Mouse (Mus musculus) ZHBTc4 (cell line): ENCODE measurements around the gene Tulp2.
"Not testable (repeated sequence)": the region's sequence is repeated elsewhere in the genome, so short reads cannot be mapped to it uniquely, and the experiment has no call there.

Experiments
- DNase-seq: peaks from one replicate; pipeline ENCODE4 v3.0.0-alpha.2; 2011; ENCODE audit warnings: low read depth, low spot score

The Tulp2 gene

GRCm38 (mm10) chr7:45459564-45460140 is 22.0 kb upstream of the Tulp2 start, which contains the start of gene Ftl1:
Gene Ftl1, minus strand, starts transcription at chr7:45459884.
- peak; percentile 99 for DNase-seq

- DNase-seq: peak; percentile 35
Measured at GRCm38 (mm10) chr7:45460377-45460776, 21.3 kb upstream of the Tulp2 start.

DNA sequence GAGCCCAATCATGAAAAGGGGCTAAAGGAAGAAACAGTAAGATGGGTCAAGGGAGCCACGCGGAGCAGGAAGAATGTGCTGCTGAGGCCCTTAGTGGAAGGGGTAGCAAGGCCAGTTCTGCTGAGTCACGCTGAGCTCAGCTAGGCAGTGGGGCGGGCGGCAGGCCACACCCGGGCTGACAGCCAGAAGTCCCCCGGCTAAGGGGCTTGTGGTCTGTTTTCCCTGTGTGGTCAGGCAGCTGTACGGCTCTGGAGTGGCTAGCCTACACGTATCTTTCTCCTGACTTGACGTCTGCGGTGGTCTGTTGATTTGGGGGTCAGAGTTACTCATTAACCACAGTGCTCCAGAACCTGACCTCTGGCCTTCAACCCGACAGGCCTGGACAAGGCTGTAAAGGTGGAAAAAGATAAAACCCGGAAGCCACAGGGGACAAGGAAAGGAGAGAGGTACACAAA is 20.8 kb upstream of the Tulp2 start:
- DNase-seq: peak; percentile 83

DNA sequence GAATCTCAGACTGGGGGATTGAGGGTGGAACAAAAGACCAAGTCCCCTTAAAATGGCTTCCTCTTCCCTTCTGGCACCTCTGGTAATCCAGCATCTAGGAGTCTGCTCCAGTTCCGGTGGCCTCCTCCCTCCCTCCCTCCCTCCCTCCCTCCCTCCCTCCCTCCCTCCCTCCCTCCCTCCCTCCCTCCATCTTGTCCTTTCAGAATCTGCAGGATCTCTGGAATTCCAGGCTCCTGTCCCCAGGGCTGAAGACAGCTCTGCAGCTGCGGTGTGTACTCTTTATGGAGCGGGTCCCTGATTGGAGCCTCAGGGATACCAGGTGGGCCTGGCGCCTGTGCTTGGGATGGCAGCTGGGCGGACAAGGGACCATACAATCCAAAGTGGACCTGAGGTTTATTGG is 20.4 kb upstream of the Tulp2 start:
- peak; percentile 87 for DNase-seq

DNA sequence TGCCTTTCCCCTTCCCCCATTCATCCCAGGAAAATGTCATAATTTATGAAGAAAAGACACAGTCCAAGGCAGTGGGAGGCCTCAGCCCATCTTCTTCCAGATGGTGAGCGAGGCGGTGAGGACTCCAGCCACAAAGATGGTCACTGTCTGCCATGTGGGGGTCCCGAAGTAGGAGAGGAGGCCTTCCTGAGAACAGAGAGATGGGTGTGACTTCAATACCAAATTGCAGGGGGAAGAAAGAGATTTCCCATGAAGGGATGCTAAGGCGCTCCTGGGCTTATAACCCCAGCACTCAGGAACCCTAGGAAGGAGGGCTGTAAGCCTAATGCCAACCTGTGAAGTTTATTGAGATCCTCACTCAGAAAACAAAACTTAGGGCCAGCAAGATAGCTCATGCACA is 19.9 kb upstream of the Tulp2 start:
- no peak for DNase-seq

GRCm38 (mm10) chr7:45462325-45462724 is 19.4 kb upstream of the Tulp2 start:
- DNase-seq: peak; percentile 55

GRCm38 (mm10) chr7:45462868-45463267 is 18.8 kb upstream of the Tulp2 start:
- DNase-seq: not testable (repeated sequence)

- DNase-seq: no peak
Measured at GRCm38 (mm10) chr7:45463987-45464778, 17.5 kb upstream of the Tulp2 start.

DNA sequence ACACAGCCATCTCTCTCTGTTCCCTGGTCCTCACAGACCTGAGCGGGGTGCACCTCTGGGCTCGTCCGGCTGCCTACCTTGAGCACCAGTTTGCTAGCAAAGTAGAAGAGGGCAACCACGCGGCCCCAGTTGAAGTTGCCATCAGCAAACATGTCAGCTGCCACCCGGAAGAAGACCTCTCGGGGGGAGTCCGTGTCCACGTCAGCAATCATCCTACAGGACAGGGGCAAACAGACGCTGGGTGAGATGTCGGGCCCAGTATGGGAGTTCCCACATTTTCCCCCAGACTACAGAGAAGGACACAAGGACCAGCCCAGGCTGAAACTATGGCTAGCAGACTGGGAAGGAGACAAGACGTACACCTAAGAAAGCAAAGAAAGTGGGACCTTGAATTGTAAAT is 16.6 kb upstream of the Tulp2 start:
- no peak for DNase-seq

- DNase-seq: peak; percentile 67
Measured at GRCm38 (mm10) chr7:45465549-45465948, 16.1 kb upstream of the Tulp2 start.

GRCm38 (mm10) chr7:45466283-45467089 is 15.2 kb upstream of the Tulp2 start, which contains the start of gene Bax:
Gene Bax, minus strand, starts transcription at chr7:45466898.
- peak; percentile 98 for DNase-seq

DNA sequence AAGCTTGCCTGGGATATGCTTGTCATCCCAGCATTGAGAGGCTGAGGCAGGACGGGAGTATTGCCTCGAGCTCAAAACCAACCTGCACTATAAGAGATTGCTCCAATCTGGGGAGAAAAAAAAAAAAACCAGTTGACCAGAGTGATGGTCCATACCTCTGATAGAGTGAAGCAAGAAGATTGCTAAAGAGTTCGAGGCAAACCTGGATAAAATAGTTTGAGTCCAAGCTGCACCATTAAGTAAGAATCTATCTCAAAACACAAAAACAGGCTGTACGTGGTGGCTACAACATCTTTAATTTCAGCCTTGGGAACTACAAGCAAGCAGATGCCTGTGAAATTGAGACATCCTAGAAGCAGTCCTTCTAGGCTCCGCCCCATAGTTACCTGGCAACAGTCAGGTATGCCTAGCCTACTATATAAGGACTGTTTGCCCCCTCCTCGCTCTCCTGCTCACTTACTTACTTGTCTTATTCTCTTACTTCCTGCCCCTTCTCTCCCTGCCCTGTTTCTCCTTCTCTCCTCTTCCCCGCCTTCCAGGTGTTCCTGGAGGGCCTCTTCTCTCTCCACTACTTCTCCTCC is 14.5 kb upstream of the Tulp2 start:
- DNase-seq: peak; percentile 58

- DNase-seq: peak; percentile 78
Measured at GRCm38 (mm10) chr7:45470869-45471268, 10.8 kb upstream of the Tulp2 start.

DNA sequence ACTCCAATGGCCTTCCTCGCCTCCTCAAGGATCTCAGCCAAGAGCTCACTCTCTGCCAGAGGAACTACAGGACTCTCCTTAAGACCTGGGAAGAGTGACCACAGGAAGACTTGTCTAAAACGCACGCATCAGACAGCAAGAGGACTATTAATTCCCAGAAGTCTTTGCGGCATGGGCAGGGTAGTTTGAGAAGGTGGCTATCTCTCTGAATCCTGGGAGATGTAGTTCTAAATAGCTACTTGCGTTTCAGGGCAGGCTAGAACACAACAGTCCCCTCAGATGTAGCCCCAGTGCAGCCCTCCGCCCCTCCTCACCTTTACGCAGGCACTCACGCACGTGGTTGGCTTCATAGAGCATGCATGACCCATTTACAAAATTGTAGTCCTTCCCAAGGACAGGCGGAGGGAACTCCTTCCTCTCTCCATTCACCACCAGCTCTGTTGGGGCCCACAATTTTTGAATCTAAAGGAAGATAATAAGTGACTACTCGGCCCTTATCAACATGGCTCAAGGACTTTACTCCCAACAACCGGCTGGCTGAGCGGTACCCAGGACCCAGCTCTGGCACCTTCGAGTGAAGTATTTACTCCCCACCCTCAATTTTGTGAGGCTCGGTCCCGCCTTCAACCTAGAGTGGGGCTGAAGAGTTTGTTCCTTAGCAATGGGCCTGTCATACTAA is 6.2 kb upstream of the Tulp2 start:
- DNase-seq: peak; percentile 84

DNA sequence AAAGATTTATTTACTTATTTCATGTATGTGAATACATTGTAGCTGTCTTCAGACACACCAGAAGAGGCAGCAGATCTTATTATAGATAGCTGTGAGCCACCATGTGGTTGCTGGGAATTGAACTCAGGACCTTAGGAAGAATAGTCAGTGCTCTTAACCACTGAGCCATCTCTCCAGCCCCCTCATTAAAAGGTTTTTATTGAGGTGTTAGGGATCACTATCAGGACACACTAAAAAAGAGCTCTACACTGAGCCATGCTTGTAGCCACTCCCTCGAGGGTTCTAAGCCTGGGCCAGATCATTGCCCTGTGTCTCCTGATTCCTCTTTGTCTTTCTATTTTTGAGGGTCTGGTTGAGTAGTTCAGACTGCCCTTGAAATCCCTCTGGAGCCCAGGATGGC is 5.2 kb upstream of the Tulp2 start:
- no peak for DNase-seq

- DNase-seq: peak; percentile 79
Measured at GRCm38 (mm10) chr7:45477003-45477402, 4.7 kb upstream of the Tulp2 start.

- DNase-seq: no peak
Measured at GRCm38 (mm10) chr7:45478774-45479173, 2.9 kb upstream of the Tulp2 start.

GRCm38 (mm10) chr7:45480310-45480709 is 1.4 kb upstream of the Tulp2 start:
- not testable (repeated sequence) for DNase-seq

GRCm38 (mm10) chr7:45482166-45482565 is 489 bp downstream of the Tulp2 start:
- no peak for DNase-seq

DNA sequence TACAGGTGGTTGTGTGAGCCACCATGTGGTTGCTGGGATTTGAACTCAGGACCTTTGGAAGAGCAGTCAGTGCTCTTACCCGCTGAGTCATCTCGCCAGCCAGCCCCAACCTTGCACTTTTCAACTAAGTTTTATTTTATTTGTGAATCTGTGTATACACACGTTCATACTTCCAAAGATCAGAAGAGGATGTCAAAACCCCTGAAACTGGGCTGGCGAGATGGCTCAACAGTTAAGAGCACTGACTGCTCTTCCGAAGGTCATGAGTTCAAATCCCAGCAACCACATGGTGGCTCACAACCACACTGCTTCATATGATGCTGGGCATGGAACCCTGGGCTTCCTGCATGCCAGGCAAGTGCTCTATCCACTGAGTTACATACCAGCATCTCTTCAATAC is 3.3 kb downstream of the Tulp2 start:
- not testable (repeated sequence) for DNase-seq

GRCm38 (mm10) chr7:45486158-45486557 is 4.5 kb downstream of the Tulp2 start:
- no peak for DNase-seq
